Mouse (Mus musculus): ENCODE data around the gene Wdfy2. TPM values are rescaled to one million over a fixed set of nuclear protein-coding genes. Genes with fewer than 3 reads are reported as not detected.
"Not testable (repeated sequence)": the region's sequence is repeated elsewhere in the genome, so short reads cannot be mapped to it uniquely, and the experiment has no call there.

The Wdfy2 gene
- total and polyA plus RNA-seq, 3 experiments = 2.7 to 4.1 TPM; not detected in 1

- H3K4me3 ChIP-seq (ENCODE audit: control insufficient read depth in 1 of 2, insufficient read depth in 1 of 2, low read depth in 2 of 2, low read length in 2 of 2); H3K27ac ChIP-seq (ENCODE audit: control insufficient read depth, low read depth, low read length); H3K79me2 ChIP-seq (ENCODE audit: control insufficient read depth, insufficient read depth, low read length, poor library complexity); H3K9ac ChIP-seq (ENCODE audit: control insufficient read depth, low read depth, low read length, poor library complexity, severe bottlenecking); H3K4me1 ChIP-seq (ENCODE audit: control insufficient read depth in 1 of 2, insufficient read depth in 2 of 2, low read length in 2 of 2); H3K36me3 ChIP-seq (ENCODE audit: control insufficient read depth in 1 of 2, insufficient read depth in 2 of 2, low read length in 2 of 2); H3K9me3 ChIP-seq (replicated peaks; ENCODE audit: insufficient read depth, low read length); DNase-seq (ENCODE audit: low read depth, low spot score); H3K27me3 ChIP-seq (ENCODE audit: control insufficient read depth in 1 of 2, insufficient read depth in 2 of 2, low read length in 2 of 2): not testable (repeated sequence)
Observed at GRCm38 (mm10) chr14:62893642-62894180, 56.2 kb downstream of the Wdfy2 start.

DNA sequence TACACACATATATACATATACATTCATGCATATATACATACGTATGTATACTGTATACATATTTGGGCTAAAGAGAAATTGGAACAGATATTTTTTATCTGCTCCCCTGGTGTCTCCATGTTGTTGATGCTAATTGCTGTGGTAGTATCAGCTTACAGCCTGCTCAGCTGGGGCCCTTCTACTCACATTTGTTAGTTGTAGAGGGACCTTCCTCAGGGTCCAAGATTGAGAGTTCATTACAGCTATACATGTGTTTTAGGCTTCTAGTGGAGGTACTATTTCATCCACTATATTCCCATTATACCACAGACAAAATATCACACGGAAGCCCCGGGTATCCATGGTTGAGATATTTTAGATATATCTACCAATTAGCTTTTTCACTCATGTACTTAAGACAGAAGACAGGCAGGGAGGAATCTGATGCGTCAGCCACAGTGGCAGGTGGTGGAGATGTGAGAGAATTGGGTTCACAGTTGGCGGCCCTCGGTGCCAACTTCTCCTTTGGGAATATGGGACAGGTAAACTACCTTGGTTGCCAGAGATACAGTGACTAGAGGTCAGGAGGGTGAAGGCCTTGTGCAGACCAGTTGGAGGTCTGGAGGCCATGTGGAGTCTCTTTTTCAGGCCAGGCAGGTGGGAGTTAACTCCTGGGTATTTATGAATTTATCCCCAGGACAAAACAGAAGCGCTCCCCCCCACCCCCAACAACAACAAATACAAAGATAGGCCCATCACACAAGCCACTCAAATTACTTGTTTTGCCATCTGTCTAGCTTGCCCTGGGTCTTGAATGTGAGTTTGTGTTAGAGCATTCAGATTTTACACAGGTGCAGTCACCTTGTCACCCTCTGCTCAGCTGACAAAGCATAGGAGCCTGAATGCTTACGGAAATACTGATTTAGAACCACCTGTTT, 57.7 kb downstream of the Wdfy2 start:
- Histone ChIP-seq H3K9me3 (replicated peaks; ENCODE audit: insufficient read depth, low read length) (no peaks in the 10 kb centered on the region), H3K4me1 (ENCODE audit: control insufficient read depth in 1 of 2, insufficient read depth in 2 of 2, low read length in 2 of 2) (no peaks in the 10 kb centered on the region), H3K79me2 (ENCODE audit: control insufficient read depth, insufficient read depth, low read length, poor library complexity) (no peaks in the 10 kb centered on the region), H3K27ac (ENCODE audit: control insufficient read depth, low read depth, low read length) (no peak overlapping the region), H3K4me3 (ENCODE audit: control insufficient read depth in 1 of 2, insufficient read depth in 1 of 2, low read depth in 2 of 2, low read length in 2 of 2) (no peak overlapping the region), H3K27me3 (ENCODE audit: control insufficient read depth in 1 of 2, insufficient read depth in 2 of 2, low read length in 2 of 2) (no peaks in the 10 kb centered on the region), H3K36me3 (ENCODE audit: control insufficient read depth in 1 of 2, insufficient read depth in 2 of 2, low read length in 2 of 2) (no peaks in the 10 kb centered on the region), H3K9ac (ENCODE audit: control insufficient read depth, low read depth, low read length, poor library complexity, severe bottlenecking) (no peak overlapping the region)
- DNase-seq (ENCODE audit: low read depth, low spot score) = no peak
- TF ChIP-seq POLR2AphosphoS5 (IDR thresholded peaks at IDR 0.05; ENCODE audit: borderline replicate concordance, low read depth, low read length) (no peak), ZKSCAN1 (IDR thresholded peaks at IDR 0.05; ENCODE audit: low read depth, low read length) (no peak), RCOR1 (IDR thresholded peaks at IDR 0.05; ENCODE audit: low read depth, low read length) (no peak), KAT2A (conservative IDR thresholded peaks at IDR 0.05; ENCODE audit: low read depth, low read length) (no peak), CTCF (IDR thresholded peaks at IDR 0.05 in 2 of 3, conservative IDR thresholded peaks at IDR 0.05 in 1 of 3; ENCODE audit: control insufficient read depth in 1 of 3, insufficient read depth in 1 of 3, low read depth in 2 of 3, low read length in 3 of 3, poor library complexity in 1 of 3, severe bottlenecking in 1 of 3) (no peak), USF1 (IDR thresholded peaks at IDR 0.05; ENCODE audit: low read depth, low read length) (no peak)

DNA sequence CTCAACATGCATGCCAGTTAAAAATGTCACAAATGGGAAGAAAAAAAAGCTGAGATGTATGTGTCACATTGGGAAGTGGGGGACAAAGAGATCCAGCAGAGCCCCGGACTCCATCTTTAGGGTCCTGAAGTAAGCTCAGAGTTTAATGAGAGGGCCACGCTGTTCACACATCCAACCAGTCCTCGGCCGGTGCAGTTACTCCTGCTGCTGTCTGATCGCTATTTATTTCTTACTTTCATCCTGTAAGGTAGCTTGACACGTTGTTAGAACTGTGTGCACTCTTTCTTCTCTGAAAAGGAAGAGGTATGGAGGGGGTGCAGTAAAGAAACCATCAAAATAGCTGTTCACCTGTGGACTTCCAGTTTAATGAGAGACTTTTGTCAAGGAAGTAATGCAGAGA, 60.6 kb downstream of the Wdfy2 start:
- Histone ChIP-seq H3K9ac (ENCODE audit: control insufficient read depth, low read depth, low read length, poor library complexity, severe bottlenecking) (no peak overlapping the region), H3K36me3 (ENCODE audit: control insufficient read depth in 1 of 2, insufficient read depth in 2 of 2, low read length in 2 of 2) (no peaks in the 10 kb centered on the region), H3K4me3 (ENCODE audit: control insufficient read depth in 1 of 2, insufficient read depth in 1 of 2, low read depth in 2 of 2, low read length in 2 of 2) (no peak overlapping the region), H3K9me3 (replicated peaks; ENCODE audit: insufficient read depth, low read length) (no peaks in the 10 kb centered on the region), H3K27ac (ENCODE audit: control insufficient read depth, low read depth, low read length) (no peak overlapping the region), H3K4me1 (ENCODE audit: control insufficient read depth in 1 of 2, insufficient read depth in 2 of 2, low read length in 2 of 2) (no peaks in the 10 kb centered on the region), H3K27me3 (ENCODE audit: control insufficient read depth in 1 of 2, insufficient read depth in 2 of 2, low read length in 2 of 2) (no peaks in the 10 kb centered on the region), H3K79me2 (ENCODE audit: control insufficient read depth, insufficient read depth, low read length, poor library complexity) (no peaks in the 10 kb centered on the region)
- no peak for TF ChIP-seq MEF2A (IDR thresholded peaks at IDR 0.05; ENCODE audit: extremely low read depth, insufficient replicate concordance, low read depth, low read length, poor library complexity, severe bottlenecking)
- no peak for TF ChIP-seq MAFK (IDR thresholded peaks at IDR 0.05; ENCODE audit: borderline replicate concordance, low read depth, low read length)
- DNase-seq (ENCODE audit: low read depth, low spot score) = no peak

Measured in MEL (cell line).